Mouse (Mus musculus) heart, embryonic 10.5 days (tissue): ENCODE measurements at regions not wholly inside any gene's neighbourhood (a gene's known extent, or its start where the extent isn't known, plus 50 kb on each side); places are given as distances from the start of the nearest gene placed in this dataset.

Experiments used
- DNase-seq: peaks from one replicate; pipeline ENCODE4 v3.0.0-alpha.2; 2017; ENCODE audit warnings: low spot score
- H3K27ac ChIP-seq: fragments of 300-500 bp; sonication (generic); 2 replicates; pipeline ENCODE4 v1.5.1; 2016; ENCODE audit warnings: mild to moderate bottlenecking
- H3K27me3 ChIP-seq: fragments of 300-500 bp; sonication (generic); 2 replicates; pipeline ENCODE4 v1.6.1; 2016; ENCODE audit warnings: mild to moderate bottlenecking; ENCODE audit not compliant: poor library complexity, insufficient read depth, severe bottlenecking
- H3K36me3 ChIP-seq: fragments of 300-500 bp; sonication (generic); 2 replicates; pipeline ENCODE4 v1.6.1; 2016; ENCODE audit warnings: mild to moderate bottlenecking, moderate library complexity
- H3K4me1 ChIP-seq: fragments of 300-500 bp; sonication (generic); 2 replicates; pipeline ENCODE4 v1.6.1; 2016; ENCODE audit warnings: mild to moderate bottlenecking
- H3K4me3 ChIP-seq: fragments of 300-500 bp; sonication (generic); 2 replicates; pipeline ENCODE4 v1.5.1; 2016; ENCODE audit warnings: mild to moderate bottlenecking, moderate library complexity
- H3K9me3 ChIP-seq: fragments of 300-500 bp; sonication (generic); 2 replicates; pipeline ENCODE4 v1.6.1; 2016; ENCODE audit warnings: mild to moderate bottlenecking, moderate library complexity
- WGBS: fragments of 180-500 bp; shearing (Covaris S2); methylation state at CpG from one replicate; pipeline ENCODE4 v1.1.7; 2016; 5-methylcytosine and 5-hydroxymethylcytosine counted together

- Histone ChIP-seq H3K36me3 (no peaks in the 10 kb centered on the region), H3K4me3 (no peak overlapping the region), H3K27ac (no peak overlapping the region), H3K4me1 (peaks cover 3% of the 10 kb centered on the region; the same call in 1 of the 2 replicates), H3K9me3 (no peaks in the 10 kb centered on the region), H3K27me3 (peaks cover 15% of the 10 kb centered on the region; the same call in 1 of the 2 replicates)
- WGBS: 78% methylated on average over 8 of the region's 8 CpGs
- no peak for DNase-seq
Observed at GRCm38 (mm10) chr11:114379411-114379824, 288.9 kb upstream of the Rpl38 start.

DNA sequence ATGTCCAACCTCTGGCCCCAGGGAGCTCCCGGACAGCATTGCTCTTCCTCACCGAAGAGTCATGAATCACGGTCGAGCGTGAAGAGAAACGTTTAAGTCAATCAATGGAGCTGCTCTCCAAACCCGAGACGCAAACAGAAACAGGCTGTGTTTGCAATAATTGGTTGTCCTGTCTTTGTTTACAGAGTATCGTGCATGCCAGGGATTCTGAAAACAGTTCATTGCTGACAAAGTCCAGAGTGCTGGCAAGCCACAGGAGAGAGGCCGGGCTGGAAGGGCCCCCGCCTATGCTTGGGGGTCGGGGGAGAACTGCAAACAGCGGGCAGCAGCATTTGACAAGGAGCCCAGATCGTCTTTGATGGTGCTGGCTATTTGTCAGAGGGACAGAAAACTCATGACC, 292.4 kb upstream of the Rpl38 start:
- H3K27ac ChIP-seq: no peak overlapping the region
- no peak for DNase-seq
- H3K9me3 ChIP-seq: no peaks in the 10 kb centered on the region
- no peaks in the 10 kb centered on the region for H3K36me3 ChIP-seq
- WGBS: 62% methylated on average over 14 of the region's 14 CpGs
- H3K4me1 ChIP-seq: peaks cover 3% of the 10 kb centered on the region; the same call in 1 of the 2 replicates
- no peaks in the 10 kb centered on the region for H3K27me3 ChIP-seq
- no peak overlapping the region for H3K4me3 ChIP-seq

DNA sequence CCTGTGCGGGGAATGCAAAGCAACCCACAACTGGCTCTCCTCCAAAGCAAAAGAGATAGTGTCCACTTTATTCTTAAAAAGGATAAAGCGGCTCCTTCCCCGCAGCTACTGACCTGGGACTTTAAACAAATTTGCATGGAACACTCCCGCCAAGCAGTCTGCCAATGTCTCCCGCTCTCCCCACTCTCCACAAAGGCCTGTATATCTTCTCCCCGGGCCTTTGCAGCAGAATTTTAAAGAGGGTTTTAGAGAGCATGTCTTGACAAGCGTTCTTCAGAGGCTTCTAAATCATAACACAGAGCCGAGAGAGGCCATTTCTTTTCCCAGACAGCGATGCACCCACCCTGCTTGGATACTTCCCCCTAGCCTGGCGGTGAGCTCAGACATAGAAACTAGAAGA, 297.6 kb upstream of the Rpl38 start:
- H3K36me3 ChIP-seq: no peaks in the 10 kb centered on the region
- H3K27ac ChIP-seq: no peak overlapping the region
- H3K9me3 ChIP-seq: no peaks in the 10 kb centered on the region
- H3K27me3 ChIP-seq: peaks cover 7% of the 10 kb centered on the region; the same call in 1 of the 2 replicates
- H3K4me3 ChIP-seq: no peak overlapping the region
- no peak for DNase-seq
- 41% methylated on average over 10 of the region's 10 CpGs for WGBS
- H3K4me1 ChIP-seq: peaks cover 5% of the 10 kb centered on the region; the same call in 1 of the 2 replicates

DNA sequence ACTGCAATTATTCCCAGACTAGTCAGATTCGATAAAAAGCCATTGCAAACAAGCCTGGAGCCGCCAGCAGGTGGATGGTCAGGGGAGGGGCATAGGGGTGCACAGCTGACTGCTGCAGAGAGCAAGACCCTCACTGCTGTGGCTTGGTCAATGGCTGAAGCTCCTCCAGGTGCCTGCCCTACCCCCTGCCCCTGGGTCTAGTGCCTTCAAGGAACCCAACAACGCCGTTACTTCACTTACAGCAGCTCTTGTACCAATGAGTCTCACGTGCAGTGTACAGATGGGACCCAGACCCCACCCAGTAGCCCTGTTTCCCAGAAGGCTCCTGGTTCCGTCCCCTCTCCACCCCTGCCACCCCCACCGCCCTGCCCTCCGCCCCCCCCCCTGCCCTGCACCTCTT, 300.5 kb upstream of the Rpl38 start:
- Histone ChIP-seq H3K9me3 (no peaks in the 10 kb centered on the region), H3K4me3 (no peak overlapping the region), H3K4me1 (peaks cover 5% of the 10 kb centered on the region; the same call in 1 of the 2 replicates), H3K36me3 (no peaks in the 10 kb centered on the region), H3K27me3 (peaks cover 7% of the 10 kb centered on the region; the same call in 1 of the 2 replicates), H3K27ac (no peak overlapping the region)
- no peak for DNase-seq
- 75% methylated on average over 8 of the region's 8 CpGs for WGBS

DNA sequence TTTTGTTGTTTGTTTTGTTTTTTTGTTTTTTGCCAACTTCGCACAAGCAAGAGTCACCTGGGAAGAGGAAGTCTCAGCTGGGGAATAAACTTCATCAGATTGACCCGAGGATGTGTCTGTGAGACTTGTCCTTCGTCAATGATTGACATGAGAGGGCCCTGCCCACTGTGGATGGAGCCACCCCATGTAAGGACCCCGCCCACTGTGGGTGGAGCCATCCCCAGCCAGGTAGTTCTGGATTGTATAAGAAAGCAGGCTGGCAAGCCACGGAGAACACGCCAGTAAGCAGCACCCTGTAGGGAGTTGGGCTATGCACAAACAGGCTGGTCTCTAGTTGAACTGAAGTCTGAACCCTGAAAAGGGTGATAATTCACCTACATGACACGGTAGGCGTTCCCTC, 294.1 kb upstream of the Sdk2 start:
- Histone ChIP-seq H3K9me3 (no peaks in the 10 kb centered on the region), H3K4me3 (no peak overlapping the region), H3K36me3 (no peaks in the 10 kb centered on the region), H3K4me1 (no peaks in the 10 kb centered on the region), H3K27ac (no peak overlapping the region), H3K27me3 (no peaks in the 10 kb centered on the region)
- no peak for DNase-seq
- WGBS: 79% methylated on average over 8 of the region's 8 CpGs

DNA sequence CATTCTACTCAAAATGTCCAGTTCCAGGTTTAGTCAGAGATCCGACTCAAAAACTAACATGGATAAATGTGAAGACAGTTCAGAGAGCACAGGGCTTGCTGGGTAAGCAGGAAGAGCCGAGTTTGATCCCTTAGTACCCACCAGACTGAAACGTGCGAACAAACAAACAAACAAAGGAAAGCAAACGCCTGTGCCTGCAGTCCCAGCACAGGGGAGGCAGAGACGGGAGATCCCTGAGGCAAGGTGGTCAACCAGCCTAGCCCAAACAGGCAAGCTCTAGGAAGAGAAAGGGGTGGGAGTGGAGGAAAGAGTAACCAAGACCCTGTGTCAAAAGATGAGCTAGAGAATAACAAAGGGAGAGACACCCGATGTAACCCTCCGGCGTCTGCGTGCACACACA, 293.5 kb upstream of the Sdk2 start:
- Histone ChIP-seq H3K27ac (no peak overlapping the region), H3K4me3 (no peak overlapping the region), H3K36me3 (no peaks in the 10 kb centered on the region), H3K4me1 (no peaks in the 10 kb centered on the region), H3K9me3 (no peaks in the 10 kb centered on the region), H3K27me3 (no peaks in the 10 kb centered on the region)
- 82% methylated on average over 10 of the region's 10 CpGs for WGBS
- DNase-seq: no peak

DNA sequence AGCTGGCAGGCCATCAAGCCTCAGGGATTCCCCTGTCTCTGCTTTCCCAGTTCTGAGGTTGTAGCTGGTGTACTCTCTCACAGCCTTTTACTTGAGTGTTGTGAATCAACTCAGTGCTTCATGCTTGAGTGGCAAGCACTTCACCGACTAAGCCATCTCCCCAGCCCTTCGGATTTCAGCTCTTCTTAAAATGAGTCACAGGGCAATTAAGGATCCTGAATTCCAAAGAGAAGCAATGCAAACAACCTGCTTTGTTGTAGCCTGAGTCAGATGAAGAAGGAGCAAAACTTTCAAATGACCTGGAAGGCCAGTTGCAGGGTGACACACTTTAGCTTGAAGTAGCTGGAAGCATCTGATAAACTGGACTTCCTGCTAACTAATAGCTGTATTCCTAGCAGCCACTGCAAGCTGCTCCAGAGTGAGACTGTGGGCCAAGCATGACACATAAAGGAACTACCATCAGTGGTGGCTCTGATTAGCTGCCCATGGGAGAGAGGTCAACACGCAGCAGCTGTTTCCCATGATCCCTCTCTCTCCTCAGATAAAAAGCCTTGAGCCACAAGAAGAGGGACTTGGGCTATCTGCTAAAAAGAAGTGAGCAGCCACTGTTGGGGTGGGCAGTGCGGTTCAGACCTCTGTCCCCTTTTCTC, 285.4 kb upstream of the Sdk2 start:
- Histone ChIP-seq H3K36me3 (no peaks in the 10 kb centered on the region), H3K27ac (no peak overlapping the region), H3K4me1 (0 out of 2 replicates have a peak, but pooled peaks cover 4% of the 10 kb centered on the region), H3K4me3 (no peak overlapping the region), H3K27me3 (no peaks in the 10 kb centered on the region), H3K9me3 (no peaks in the 10 kb centered on the region)
- WGBS: 50% methylated on average over 4 of the region's 4 CpGs
- no peak for DNase-seq

- no peak for DNase-seq
- peaks cover 6% of the 10 kb centered on the region for H3K4me1 ChIP-seq
- H3K27ac ChIP-seq: no peak overlapping the region
- no peaks in the 10 kb centered on the region for H3K9me3 ChIP-seq
- WGBS: 78% methylated on average over 12 of the region's 12 CpGs
- H3K36me3 ChIP-seq: no peaks in the 10 kb centered on the region
- no peak overlapping the region for H3K4me3 ChIP-seq
- peaks cover 15% of the 10 kb centered on the region; the same call in 1 of the 2 replicates for H3K27me3 ChIP-seq
Observed at GRCm38 (mm10) chr11:114336839-114337484, 270.1 kb upstream of the Sdk2 start.

- H3K27ac ChIP-seq: no peak overlapping the region
- no peak for DNase-seq
- H3K27me3 ChIP-seq: peaks cover 11% of the 10 kb centered on the region; the same call in 1 of the 2 replicates
- no peaks in the 10 kb centered on the region for H3K9me3 ChIP-seq
- no peaks in the 10 kb centered on the region for H3K36me3 ChIP-seq
- H3K4me1 ChIP-seq: peaks cover 6% of the 10 kb centered on the region
- WGBS: 63% methylated on average over 10 of the region's 10 CpGs
- H3K4me3 ChIP-seq: no peak overlapping the region
Observed at GRCm38 (mm10) chr11:114335950-114336838, 269.3 kb upstream of the Sdk2 start.

DNA sequence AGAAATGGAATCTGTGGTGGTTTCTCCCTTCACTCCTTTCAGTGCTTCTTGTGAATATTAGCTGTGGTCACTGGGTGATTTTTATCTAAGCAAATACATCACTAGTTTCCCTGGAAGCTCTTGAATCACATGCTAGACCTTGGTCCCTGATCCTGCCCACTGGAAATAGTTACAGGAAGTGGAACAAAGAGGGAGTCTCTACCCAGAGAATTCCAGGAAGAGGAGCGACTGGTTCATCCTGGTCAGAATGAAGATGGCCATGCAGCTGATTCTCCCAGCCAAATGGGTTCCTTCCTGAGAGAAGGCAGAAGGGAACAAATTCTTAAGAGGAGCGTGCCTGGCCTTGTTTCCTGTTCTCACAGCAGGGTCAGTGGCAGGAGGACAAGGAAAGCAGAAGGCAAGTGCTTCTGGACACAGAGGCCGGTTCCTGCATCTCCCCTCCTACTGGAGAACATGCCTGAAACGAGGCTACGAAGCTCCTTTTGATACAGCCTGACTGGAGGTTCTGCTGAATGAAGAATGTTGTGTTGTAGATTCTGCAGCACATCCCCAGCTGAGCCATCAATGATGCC, 264.8 kb upstream of the Sdk2 start:
- Histone ChIP-seq H3K36me3 (no peaks in the 10 kb centered on the region), H3K27ac (no peak overlapping the region), H3K4me3 (no peak overlapping the region), H3K4me1 (peaks cover 6% of the 10 kb centered on the region), H3K27me3 (peaks cover 8% of the 10 kb centered on the region; the same call in 1 of the 2 replicates), H3K9me3 (no peaks in the 10 kb centered on the region)
- no peak for DNase-seq
- WGBS: 60% methylated on average over 5 of the region's 5 CpGs

DNA sequence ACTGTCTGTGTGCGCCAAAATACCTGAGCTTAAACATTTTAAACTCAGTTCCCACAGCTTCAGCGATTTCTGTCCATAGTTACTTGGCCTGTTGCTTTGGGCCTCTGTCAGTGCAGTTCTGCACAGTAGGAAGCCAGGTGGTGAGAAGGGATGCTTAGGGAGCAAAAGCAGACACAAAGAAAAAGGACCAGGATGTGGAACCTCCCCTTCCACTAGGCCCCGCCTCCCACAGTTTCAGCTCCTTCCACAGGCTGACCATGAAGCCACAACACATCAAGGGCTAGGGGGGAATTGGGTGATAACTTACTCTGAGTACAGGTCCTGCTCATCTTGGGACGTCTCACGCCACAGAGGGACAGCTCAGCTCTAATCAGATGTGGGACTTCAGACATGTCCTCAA, 263.5 kb upstream of the Sdk2 start:
- H3K36me3 ChIP-seq: no peaks in the 10 kb centered on the region
- no peak overlapping the region for H3K27ac ChIP-seq
- H3K9me3 ChIP-seq: no peaks in the 10 kb centered on the region
- no peak for DNase-seq
- WGBS: 82% methylated on average over 5 of the region's 5 CpGs
- H3K4me1 ChIP-seq: no peaks in the 10 kb centered on the region
- no peak overlapping the region for H3K4me3 ChIP-seq
- H3K27me3 ChIP-seq: peaks cover 4% of the 10 kb centered on the region; the same call in 1 of the 2 replicates

DNA sequence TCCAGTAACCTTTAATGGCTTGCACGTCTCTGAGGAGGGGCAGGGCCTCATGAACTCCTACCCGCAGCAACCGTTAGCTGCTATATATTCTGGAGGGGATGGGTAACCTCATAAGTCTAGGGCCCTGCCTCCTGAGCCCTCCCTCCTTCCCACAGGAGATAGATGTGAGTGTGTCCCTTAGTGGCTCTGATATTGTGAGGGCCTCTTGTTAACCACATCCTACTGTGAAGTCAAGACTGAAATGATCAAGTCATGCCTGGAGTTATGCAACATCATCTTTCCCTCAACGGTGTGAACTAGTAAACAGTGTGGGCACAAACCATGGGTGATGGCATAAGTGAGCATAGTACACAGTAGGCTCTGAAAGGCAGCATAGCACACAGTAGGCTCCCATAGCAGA, 255.8 kb upstream of the Sdk2 start:
- no peaks in the 10 kb centered on the region for H3K9me3 ChIP-seq
- no peaks in the 10 kb centered on the region for H3K36me3 ChIP-seq
- H3K4me3 ChIP-seq: no peak overlapping the region
- H3K27ac ChIP-seq: no peak overlapping the region
- peaks cover 4% of the 10 kb centered on the region for H3K4me1 ChIP-seq
- WGBS: 82% methylated on average over 4 of the region's 4 CpGs
- H3K27me3 ChIP-seq: 0 out of 2 replicates have a peak, but pooled peaks cover 5% of the 10 kb centered on the region
- DNase-seq: no peak
